16 mouse cellular contexts compared by ENCODE assay signal in the genomic region with DNA sequence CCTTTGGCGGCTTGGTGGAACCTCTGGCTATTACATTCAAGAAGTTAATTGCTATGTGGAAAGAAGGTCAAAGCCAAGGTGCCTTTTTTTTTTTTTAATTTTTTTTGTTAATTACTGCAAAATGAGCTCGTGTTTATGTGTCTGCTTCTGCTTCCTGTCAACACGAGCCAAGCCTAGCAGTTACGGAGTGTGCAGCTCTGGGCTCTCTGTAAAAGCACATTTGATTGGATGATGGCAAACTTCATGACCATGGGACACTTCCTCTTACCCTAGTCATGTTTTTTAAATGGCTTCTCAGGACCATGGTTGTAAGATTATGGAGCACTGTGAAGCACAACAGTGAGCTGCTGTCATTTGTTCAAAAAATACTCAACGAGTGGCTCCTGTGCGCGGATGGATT.
"Had no signal": no experiment of that assay in that cellular context is flagged by ENCODE, and none has a peak within 500 bp of the region (broad histone marks: within the 10 kb centered on the region; RNA-seq: fewer than 3 reads in every experiment).

No protein-coding gene starts in this region.

- H3K4me1 ChIP-seq: liver, embryonic 12.5 days; liver, embryonic 15.5 days; lung, embryonic 15.5 days; midbrain, embryonic 10.5 days had no signal

- ATAC-seq: liver, embryonic 12.5 days had no signal

- H3K9ac ChIP-seq: liver, embryonic 12.5 days; liver, embryonic 15.5 days; lung, embryonic 15.5 days had no signal

- H3K4me3 ChIP-seq: liver, embryonic 12.5 days; liver, embryonic 15.5 days; lung, embryonic 15.5 days; megakaryocyte, embryonic 14.5 days; midbrain, embryonic 10.5 days had no signal

- H3K27me3 ChIP-seq: liver, embryonic 12.5 days; liver, embryonic 15.5 days; lung, embryonic 15.5 days; megakaryocyte, embryonic 14.5 days had no signal

- H3K9me3 ChIP-seq: liver, embryonic 12.5 days; liver, embryonic 15.5 days; lung, embryonic 15.5 days; megakaryocyte, embryonic 14.5 days; midbrain, embryonic 10.5 days had no signal

- DNase-seq: kidney, adult 9 months; kidney, postnatal 14 days; kidney, postnatal 4 days; left cerebral cortex, postnatal 4 days; liver; lung, adult 18-20 months; lung, postnatal 10 days; lung, postnatal 36 days; midbrain, embryonic 14.5 days; thymus, adult 18-20 months; thymus, postnatal 36 days had no signal

- H3K4me2 ChIP-seq: liver, embryonic 12.5 days; liver, embryonic 15.5 days; lung, embryonic 15.5 days had no signal

- H3K27ac ChIP-seq: liver, embryonic 12.5 days; liver, embryonic 15.5 days; lung, embryonic 15.5 days; midbrain, embryonic 10.5 days had no signal
